Mouse (Mus musculus): ENCODE measurements around the gene Edrf1.
"Not testable (repeated sequence)": the region's sequence is repeated elsewhere in the genome, so short reads cannot be mapped to it uniquely, and the experiment has no call there.

Gene Edrf1

GRCm38 (mm10) chr7:133662467-133662866 lies 25.1 kb downstream of the Edrf1 start:
- no peak for DNase-seq

GRCm38 (mm10) chr7:133669071-133669470 lies 31.7 kb downstream of the Edrf1 start:
- DNase-seq, result no peak

- no peak for DNase-seq
These were observed 32.6 kb downstream of the Edrf1 start for GRCm38 (mm10) chr7:133669946-133670345.

GRCm38 (mm10) chr7:133670846-133671245 lies 33.5 kb downstream of the Edrf1 start:
- DNase-seq, result no peak

GRCm38 (mm10) chr7:133676002-133676401 lies 38.7 kb downstream of the Edrf1 start:
- no peak for DNase-seq

GRCm38 (mm10) chr7:133678716-133679115 lies 41.4 kb downstream of the Edrf1 start:
- DNase-seq, result peak; percentile 83

- peak; percentile 48 for DNase-seq
These were observed 42.1 kb downstream of the Edrf1 start for GRCm38 (mm10) chr7:133679439-133679838.

GRCm38 (mm10) chr7:133679961-133680360 lies 42.6 kb downstream of the Edrf1 start, which contains the start of gene Mmp21:
Mmp21 (minus strand) TSS chr7:133680061.
- no peak for DNase-seq

- DNase-seq, result no peak
These were observed 46.3 kb downstream of the Edrf1 start for GRCm38 (mm10) chr7:133683626-133684025.

GRCm38 (mm10) chr7:133684110-133684509 lies 46.8 kb downstream of the Edrf1 start:
- no peak for DNase-seq

- DNase-seq, result no peak
These were observed 47.4 kb downstream of the Edrf1 start for GRCm38 (mm10) chr7:133684701-133685100.

GRCm38 (mm10) chr7:133685644-133686043 lies 48.3 kb downstream of the Edrf1 start:
- DNase-seq, result not testable (repeated sequence)

GRCm38 (mm10) chr7:133698021-133698709 lies 60.8 kb downstream of the Edrf1 start:
- no peak for DNase-seq

GRCm38 (mm10) chr7:133699885-133700284 lies 62.5 kb downstream of the Edrf1 start:
- DNase-seq, result no peak

- no peak for DNase-seq
These were observed 64.0 kb downstream of the Edrf1 start for GRCm38 (mm10) chr7:133701366-133701765.

- no peak for DNase-seq
These were observed 65.0 kb downstream of the Edrf1 start for GRCm38 (mm10) chr7:133702333-133702732.

- no peak for DNase-seq
These were observed 66.6 kb downstream of the Edrf1 start for GRCm38 (mm10) chr7:133703906-133704305.

GRCm38 (mm10) chr7:133707301-133707700 lies 70.0 kb downstream of the Edrf1 start:
- DNase-seq, result no peak

- DNase-seq, result no peak
These were observed 78.0 kb downstream of the Edrf1 start for GRCm38 (mm10) chr7:133715387-133715786.

GRCm38 (mm10) chr7:133718580-133718979 lies 81.2 kb downstream of the Edrf1 start:
- DNase-seq, result no peak

GRCm38 (mm10) chr7:133720616-133721015 lies 83.3 kb downstream of the Edrf1 start:
- DNase-seq, result no peak

Measured in cerebellum, adult 9-10 months (tissue).